Comparison of ENCODE assay signal across 9 mouse cellular contexts in genomic region chr10:81422191-81422590, GRCm38 (mm10). TPM values are rescaled to one million over a fixed set of nuclear protein-coding genes. Genes with fewer than 3 reads are reported as not detected.
A peak's percentile ranks its signal among the peaks of the same experiment; 100 is the strongest.
DNase-seq lines count a peak whose midpoint lies in the region; ATAC-seq and TF ChIP-seq lines count a peak whose summit lies in the region.
"Had no signal": no experiment of that assay in that cellular context is flagged by ENCODE, and none has a peak within 500 bp of the region (broad histone marks: within the 10 kb centered on the region; RNA-seq: fewer than 3 reads in every experiment).

No protein-coding gene starts in this region.

- ATAC-seq in lung, postnatal 0 days = no peak
- no peak for ATAC-seq in inflammation-experienced regulatory T-cells, adult 6 months
- no peak for ATAC-seq in CD4-positive, CD25-positive, alpha-beta regulatory T cell, adult 4 months

- no peak for TF ChIP-seq EP300 in lung, postnatal 0 days (IDR thresholded peaks at IDR 0.05)

- H3K36me3 ChIP-seq in lung, postnatal 0 days (ENCODE audit: insufficient read depth, low read length) = no peaks in the 10 kb centered on the region

- H3K9ac ChIP-seq in lung, postnatal 0 days (replicated peaks; ENCODE audit: low read depth) = no peak overlapping the region
- H3K9ac ChIP-seq: stomach, embryonic 15.5 days had no signal

- intact Hi-C loops in heart, postnatal 14 days (cut with DNase I) = no loop called here
- intact Hi-C loops in heart, postnatal 10 days (cut with DNase I) = no loop called here

- no peak overlapping the region for H3K27ac ChIP-seq in lung, postnatal 0 days (ENCODE audit: low read length)
- H3K27ac ChIP-seq: stomach, embryonic 15.5 days had no signal

- WGBS in lung, postnatal 0 days = 71% methylated on average over 6 of the region's 6 CpGs

- peak; percentile 3 to 21 for DNase-seq in heart, postnatal 14 days
- DNase-seq in heart, postnatal 10 days = no peak
- DNase-seq in right cerebral cortex, postnatal 10 days (ENCODE audit: low spot score in 2 of 2) = peak; percentile 18 to 26
- DNase-seq in right cerebral cortex, adult 2 months (ENCODE audit: low spot score in 2 of 2) = no peak
- DNase-seq in cerebellum, adult 9-11 months = peak; percentile 69
- DNase-seq in lung, postnatal 0 days (ENCODE audit: low spot score) = peak; percentile 20

- no peak for TF ChIP-seq CTCF in lung, postnatal 0 days (IDR thresholded peaks at IDR 0.05)

- H3K27me3 ChIP-seq in lung, postnatal 0 days (replicated peaks; ENCODE audit: insufficient read depth, low read length) = no peaks in the 10 kb centered on the region
- H3K27me3 ChIP-seq: stomach, embryonic 15.5 days had no signal

- no peak overlapping the region for H3K4me3 ChIP-seq in lung, postnatal 0 days (ENCODE audit: low read depth, low read length)
- H3K4me3 ChIP-seq: stomach, embryonic 15.5 days had no signal

- H3K4me2 ChIP-seq in lung, postnatal 0 days (replicated peaks; ENCODE audit: low read depth, low read length) = no peak overlapping the region
- H3K4me2 ChIP-seq: stomach, embryonic 15.5 days had no signal

- H3K4me1 ChIP-seq in lung, postnatal 0 days (ENCODE audit: insufficient read depth, low read depth, low read length) = peaks cover 19% of the 10 kb centered on the region

- H3K9me3 ChIP-seq in lung, postnatal 0 days (ENCODE audit: low read length) = no peaks in the 10 kb centered on the region
- H3K9me3 ChIP-seq: stomach, embryonic 15.5 days had no signal

RNA-seq across cellular contexts. Expression of gene Smim24, which starts 29.3 kb away (rescaled TPM):
- total RNA-seq in heart, postnatal 14 days (2021) = 1 to 10 TPM; 1.9 to 2.0 TPM
- 1 to 10 TPM; 1.3 to 2.2 TPM for total RNA-seq in heart, postnatal 10 days (2021)
- polyA plus RNA-seq in lung, postnatal 0 days (2015; fragmentation: Nextera tagmentation; extraction: Ambion mirVana) = 3.1 and 3.6 TPM in 2 replicates
- 10 to 100 TPM in 1 of 3 experiments, 1 to 10 TPM in 2; 4.4 to 10.7 (median 9.8) TPM for polyA plus RNA-seq in inflammation-experienced regulatory T-cells, adult 6 months (2017; shearing (Covaris generic))
- polyA plus RNA-seq in CD4-positive, CD25-positive, alpha-beta regulatory T cell, adult 4 months (2017; shearing (Covaris generic)) = 10 to 100 TPM in 1 of 2 experiments, 1 to 10 TPM in 1; 9.0 to 10.8 TPM

RNA-seq across cellular contexts. Expression of gene Nfic, which starts 33.2 kb away (rescaled TPM):
- 100 to 1,000 TPM; 133 TPM for total RNA-seq in heart, postnatal 14 days (2021)
- 100 to 1,000 TPM; 139 to 163 TPM for total RNA-seq in heart, postnatal 10 days (2021)
- polyA plus RNA-seq in lung, postnatal 0 days (2015; fragmentation: Nextera tagmentation; extraction: Ambion mirVana) = 73.6 and 83.9 TPM in 2 replicates
- polyA plus RNA-seq in inflammation-experienced regulatory T-cells, adult 6 months (2017; shearing (Covaris generic)) = 10 to 100 TPM; 13.8 to 17.2 (median 15.0) TPM
- 10 to 100 TPM; 14.2 to 19.2 TPM for polyA plus RNA-seq in CD4-positive, CD25-positive, alpha-beta regulatory T cell, adult 4 months (2017; shearing (Covaris generic))

RNA-seq across cellular contexts. Expression of gene Gm48552, which starts 33.4 kb away (rescaled TPM):
- under 1 TPM; 0.65 to 0.83 TPM for total RNA-seq in heart, postnatal 14 days (2021)
- total RNA-seq in heart, postnatal 10 days (2021) = under 1 TPM; 0.77 to 0.98 TPM
- 0.20 and 0.63 TPM in 2 replicates for polyA plus RNA-seq in lung, postnatal 0 days (2015; fragmentation: Nextera tagmentation; extraction: Ambion mirVana)
- polyA plus RNA-seq in inflammation-experienced regulatory T-cells, adult 6 months (2017; shearing (Covaris generic)) = 1 to 10 TPM in 1 of 3 experiments, not detected in 2; 3.1 TPM
- polyA plus RNA-seq in CD4-positive, CD25-positive, alpha-beta regulatory T cell, adult 4 months (2017; shearing (Covaris generic)) = 1 to 10 TPM in 1 of 2 experiments, under 1 TPM in 1; 0.71 to 2.3 TPM

RNA-seq across cellular contexts. Expression of gene Gm48551, which starts 37.9 kb away (rescaled TPM):
- under 1 TPM; 0.51 to 0.84 TPM for total RNA-seq in heart, postnatal 14 days (2021)
- under 1 TPM; 0.74 to 0.87 TPM for total RNA-seq in heart, postnatal 10 days (2021)
- polyA plus RNA-seq in lung, postnatal 0 days (2015; fragmentation: Nextera tagmentation; extraction: Ambion mirVana) = 2.4 and 3.0 TPM in 2 replicates
- 1 to 10 TPM in 2 of 3 experiments, under 1 TPM in 1; 0.60 to 1.9 (median 1.1) TPM for polyA plus RNA-seq in inflammation-experienced regulatory T-cells, adult 6 months (2017; shearing (Covaris generic))
- polyA plus RNA-seq in CD4-positive, CD25-positive, alpha-beta regulatory T cell, adult 4 months (2017; shearing (Covaris generic)) = 1 to 10 TPM; 2.2 to 3.7 TPM

RNA-seq across cellular contexts. Expression of gene Dohh, which starts 38.0 kb away (rescaled TPM):
- 10 to 100 TPM; 47.6 to 55.3 TPM for total RNA-seq in heart, postnatal 14 days (2021)
- 10 to 100 TPM; 53.2 to 57.5 TPM for total RNA-seq in heart, postnatal 10 days (2021)
- polyA plus RNA-seq in lung, postnatal 0 days (2015; fragmentation: Nextera tagmentation; extraction: Ambion mirVana) = 49.4 and 55.2 TPM in 2 replicates
- polyA plus RNA-seq in inflammation-experienced regulatory T-cells, adult 6 months (2017; shearing (Covaris generic)) = 10 to 100 TPM in 2 of 3 experiments, 1 to 10 TPM in 1; 9.2 to 17.9 (median 10.9) TPM
- polyA plus RNA-seq in CD4-positive, CD25-positive, alpha-beta regulatory T cell, adult 4 months (2017; shearing (Covaris generic)) = 10 to 100 TPM in 1 of 2 experiments, 1 to 10 TPM in 1; 9.4 to 13.9 TPM

Comparison
In these comparisons a context has a peak if more than half of its experiments do, and no peak if none do; other contexts are left out.
1. DNase-seq: peak in heart, postnatal 14 days (2 of 2), right cerebral cortex, postnatal 10 days (2 of 2), cerebellum, adult 9-11 months (single experiment) and lung, postnatal 0 days (single experiment); none in heart, postnatal 10 days (0 of 2) and right cerebral cortex, adult 2 months (0 of 2).